Mouse (Mus musculus) mesoderm, embryonic 11.5 days (tissue): Measurements from ENCODE around the gene 2210017I01Rik.

Source experiments
- DNase-seq: peaks from one replicate; pipeline ENCODE4 v3.0.0-alpha.2; 2012; ENCODE audit warnings: low read depth, low spot score

Gene 2210017I01Rik

GRCm38 (mm10) chr3:92565418-92565817 is 41.9 kb downstream of the 2210017I01Rik start:
- DNase-seq = no peak
